Mouse (Mus musculus) bone marrow macrophage, adult 2 months (primary cell): ENCODE data around the gene Mad1l1. TPM values are rescaled to one million over a fixed set of nuclear protein-coding genes. Genes with fewer than 3 reads are reported as not detected.
"Not testable (repeated sequence)": the region's sequence is repeated elsewhere in the genome, so short reads cannot be mapped to it uniquely, and the experiment has no call there.

Experiments
- H3K27ac ChIP-seq: 2 replicates; pipeline ENCODE4 v1.5.1; 2012; ENCODE audit warnings: low read depth, low read length; ENCODE audit not compliant: insufficient read depth
- H3K4me1 ChIP-seq: 2 replicates; pipeline ENCODE4 v1.6.1; 2012; ENCODE audit warnings: low read length; ENCODE audit not compliant: control insufficient read depth, insufficient read depth
- H3K4me3 ChIP-seq: 2 replicates; pipeline ENCODE4 v1.5.1; 2012; ENCODE audit warnings: mild to moderate bottlenecking, low read length, moderate library complexity; ENCODE audit not compliant: insufficient read depth
- CTCF ChIP-seq: IDR thresholded peaks from 2 replicates; pipeline ENCODE4 v1.5.1; 2012; ENCODE audit warnings: low read depth, mild to moderate bottlenecking, low read length, moderate library complexity
- POLR2A ChIP-seq: IDR thresholded peaks from 2 replicates; pipeline ENCODE4 v1.6.1; 2012; ENCODE audit warnings: mild to moderate bottlenecking, low read depth, low read length, borderline replicate concordance
- polyA plus RNA-seq: library from polyadenylated mRNA; stranded (reverse); fragments of >200 nt; gene quantifications from 2 replicates; pipeline ENCODE4 v1.2.4, GENCODE M21; 2012; ENCODE audit not compliant: missing spikeins, insufficient read depth, insufficient read length

The Mad1l1 gene
- polyA plus RNA-seq, 1 experiment, result 16.5 TPM

DNA sequence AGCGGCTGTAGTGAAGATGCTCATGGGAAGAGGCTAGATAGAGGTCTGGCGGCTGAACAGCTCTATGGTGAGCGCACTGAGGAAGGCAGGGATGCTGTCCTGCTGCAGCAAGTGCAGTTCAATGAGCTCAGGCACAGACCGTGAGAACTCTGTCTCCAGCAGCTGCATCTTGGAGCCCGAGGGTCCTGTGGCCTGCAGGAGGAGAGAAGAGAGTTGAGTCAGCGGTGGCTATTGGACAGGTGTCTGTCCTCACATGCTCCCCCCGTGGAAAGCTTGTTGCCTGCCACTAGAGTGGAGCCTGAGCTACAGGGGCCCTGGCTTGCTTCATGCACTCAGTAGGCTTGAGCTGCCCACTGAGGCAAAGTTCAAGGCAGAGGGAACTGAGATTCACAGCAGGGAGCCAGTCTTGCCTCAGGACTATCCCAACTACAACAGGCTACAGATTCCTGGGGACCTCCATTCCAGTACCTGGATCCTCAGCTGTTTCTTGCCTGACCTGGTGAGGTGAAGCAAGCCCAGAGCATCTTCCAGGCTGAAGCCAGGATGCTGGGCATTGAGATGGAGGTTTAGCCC is 312.2 kb downstream of the Mad1l1 start:
- Histone ChIP-seq H3K4me1 (no peaks in the 10 kb centered on the region), H3K4me3 (no peak overlapping the region), H3K27ac (no peak overlapping the region)
- TF ChIP-seq POLR2A (no peak), CTCF (no peak)

DNA sequence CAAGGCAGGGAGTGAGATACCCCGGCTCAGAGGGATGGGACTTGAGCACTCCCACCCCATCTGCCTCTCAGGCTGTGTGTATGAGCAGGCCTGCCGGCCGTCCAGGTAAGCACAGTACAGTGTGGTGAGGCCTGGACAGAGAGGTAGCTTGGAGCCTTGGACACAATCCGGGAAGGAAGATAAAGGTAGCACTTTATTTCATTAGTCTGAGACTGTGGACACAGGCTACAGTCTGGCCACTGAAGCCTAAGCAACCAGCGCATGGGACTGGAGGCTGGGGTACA is 312.9 kb downstream of the Mad1l1 start:
- H3K4me1 ChIP-seq, result no peaks in the 10 kb centered on the region
- TF ChIP-seq CTCF, result no peak
- no peak for TF ChIP-seq POLR2A
- H3K4me3 ChIP-seq, result no peak overlapping the region
- H3K27ac ChIP-seq, result no peak overlapping the region

DNA sequence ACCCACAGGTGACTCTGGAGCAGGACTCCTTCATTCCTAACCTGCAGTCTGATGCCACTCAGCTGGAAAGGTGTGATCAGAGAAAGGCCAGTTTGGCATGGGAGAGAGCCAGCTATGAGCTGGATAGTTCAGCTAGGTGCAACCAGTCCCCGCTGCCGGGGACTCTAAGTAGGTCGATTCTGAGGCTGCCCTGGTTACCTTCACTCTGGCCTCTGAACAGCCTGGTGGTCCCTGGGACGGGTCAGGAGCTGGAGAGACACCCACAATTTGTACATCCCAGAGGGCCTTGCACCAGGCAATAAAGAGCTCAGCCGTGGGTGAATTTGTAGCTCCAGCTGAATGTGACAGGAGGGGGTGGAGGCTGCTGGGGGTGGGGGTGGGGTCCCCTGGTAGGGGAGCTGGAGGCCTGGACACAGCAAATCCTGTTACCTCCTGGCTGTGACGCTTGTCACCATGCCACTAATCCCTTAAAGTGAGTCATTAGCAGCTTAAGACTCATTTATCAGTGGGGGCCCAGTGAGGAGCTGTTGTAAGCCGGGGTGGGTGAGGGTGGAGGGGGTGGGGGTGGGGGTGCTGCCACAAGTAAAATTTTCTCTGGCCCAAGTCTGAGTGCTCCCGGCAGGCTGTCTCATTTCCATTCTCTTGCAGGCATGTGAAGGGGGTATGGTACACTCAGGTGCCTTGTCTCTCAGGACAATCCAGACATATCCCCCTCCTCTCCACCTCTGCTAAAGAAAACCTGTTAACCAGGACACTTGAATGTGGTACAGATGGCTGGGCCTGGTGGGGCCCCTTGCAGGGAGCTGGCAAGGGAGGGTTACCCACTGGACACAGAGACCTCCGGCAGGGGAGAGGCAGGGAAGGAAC is 313.5 kb downstream of the Mad1l1 start:
- no peak for TF ChIP-seq POLR2A
- no peak for TF ChIP-seq CTCF
- Histone ChIP-seq H3K27ac (no peak overlapping the region), H3K4me3 (no peak overlapping the region), H3K4me1 (no peaks in the 10 kb centered on the region)

DNA sequence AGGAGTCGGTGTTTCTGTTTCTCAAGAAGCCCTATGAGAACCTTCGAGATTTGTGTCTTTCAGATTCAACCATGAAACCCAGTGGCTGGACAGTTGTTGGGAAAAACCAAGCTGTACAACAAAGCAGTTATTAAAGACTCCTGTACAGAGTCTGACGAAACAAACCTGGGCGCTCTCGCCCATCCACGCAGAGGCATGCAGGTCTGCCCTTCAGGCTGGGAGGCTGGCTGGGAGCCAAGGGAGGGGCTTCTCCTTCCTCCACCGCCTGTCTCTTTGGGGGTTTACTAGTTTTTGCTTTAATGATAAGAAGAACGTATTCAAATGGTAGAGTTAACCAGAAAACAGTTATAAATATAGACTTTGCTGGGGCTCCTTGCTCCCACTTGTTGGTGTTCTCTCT is 314.5 kb downstream of the Mad1l1 start:
- Histone ChIP-seq H3K4me1 (no peaks in the 10 kb centered on the region), H3K27ac (no peak overlapping the region), H3K4me3 (no peak overlapping the region)
- TF ChIP-seq CTCF (no peak), POLR2A (no peak)

DNA sequence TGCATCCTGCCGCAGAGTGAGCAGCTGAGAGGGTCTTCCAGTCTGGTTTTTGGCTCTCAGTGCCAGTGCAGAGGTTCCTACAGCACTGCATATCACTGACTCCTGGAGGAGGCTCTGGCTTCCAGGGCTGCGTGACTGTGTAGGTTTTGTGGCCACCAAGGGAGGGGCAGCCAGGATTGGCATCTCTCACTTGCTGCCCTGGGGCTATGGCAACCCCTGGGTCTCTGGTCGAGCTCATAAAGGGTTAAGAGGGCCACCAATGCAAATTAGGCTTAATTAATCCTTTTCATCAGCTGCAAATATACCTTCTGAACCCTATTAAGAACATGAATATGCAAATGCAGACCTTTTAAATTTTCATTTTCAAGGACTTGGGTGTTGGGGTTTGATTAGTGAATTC is 318.8 kb downstream of the Mad1l1 start:
- TF ChIP-seq CTCF (no peak), POLR2A (no peak)
- Histone ChIP-seq H3K4me3 (no peak overlapping the region), H3K4me1 (no peaks in the 10 kb centered on the region), H3K27ac (no peak overlapping the region)

DNA sequence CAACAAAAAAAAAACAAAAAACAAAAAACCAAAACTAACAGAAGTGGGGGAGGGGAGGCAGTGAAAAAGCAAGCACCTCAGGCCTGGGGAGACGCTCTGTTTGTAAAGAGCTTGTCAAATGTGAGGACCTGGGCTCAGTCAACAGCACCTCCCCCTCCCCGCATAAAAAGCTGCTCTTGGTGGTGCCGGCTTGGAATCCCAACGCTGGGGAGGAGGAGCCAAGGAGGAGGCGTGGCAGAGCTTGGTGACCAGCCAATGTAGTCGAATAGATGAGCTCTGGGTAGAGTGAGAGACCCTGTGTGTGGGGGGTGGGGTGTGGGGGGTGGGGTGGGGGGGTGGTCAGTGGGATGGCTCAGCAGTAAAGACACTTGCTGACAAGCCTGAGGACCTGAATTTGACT is 322.4 kb downstream of the Mad1l1 start:
- Histone ChIP-seq H3K4me3 (no peak overlapping the region), H3K27ac (no peak overlapping the region), H3K4me1 (no peaks in the 10 kb centered on the region)
- TF ChIP-seq CTCF, result no peak
- TF ChIP-seq POLR2A, result no peak

DNA sequence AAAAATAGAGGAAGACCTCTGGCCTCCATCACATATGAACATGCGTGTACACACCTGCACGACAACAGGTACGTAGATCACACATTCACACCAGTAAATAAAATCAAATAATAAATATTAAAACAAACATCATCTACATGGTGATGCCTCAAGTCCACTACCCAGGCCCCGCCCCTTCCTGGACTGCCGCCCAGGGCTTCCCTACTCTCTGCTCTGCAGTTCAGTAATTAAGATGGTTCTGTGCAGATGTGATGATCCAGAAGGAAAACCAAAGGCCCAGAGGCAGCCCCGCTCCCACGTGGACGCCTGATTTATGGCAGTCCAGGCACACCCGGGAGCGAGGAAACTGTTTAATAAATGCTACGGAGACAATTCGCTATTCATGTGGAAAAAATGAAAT is 323.0 kb downstream of the Mad1l1 start:
- H3K4me1 ChIP-seq, H3K27ac ChIP-seq, H3K4me3 ChIP-seq: not testable (repeated sequence)

DNA sequence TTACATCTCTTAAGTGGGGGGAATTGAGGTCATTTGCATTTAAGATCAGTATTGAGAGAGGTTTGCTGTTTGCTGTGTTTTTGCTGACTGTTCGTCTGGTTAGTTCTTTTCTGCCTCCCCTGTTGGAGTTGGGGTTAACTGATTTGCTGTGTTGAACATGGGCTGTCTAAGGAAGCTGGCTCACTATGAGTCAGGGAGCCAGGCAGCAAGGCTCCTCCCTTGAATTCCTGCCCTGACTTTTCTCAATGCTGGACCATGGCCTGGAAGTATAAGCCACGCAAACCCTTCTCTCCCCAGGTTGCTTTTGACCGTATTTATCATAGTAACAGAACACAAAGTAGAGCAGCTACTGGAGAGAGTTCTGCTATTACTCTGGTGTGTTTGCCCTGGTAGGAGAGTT is 329.8 kb downstream of the Mad1l1 start:
- Histone ChIP-seq H3K4me3 (no peak overlapping the region), H3K27ac (no peak overlapping the region), H3K4me1 (no peaks in the 10 kb centered on the region)
- TF ChIP-seq CTCF (no peak), POLR2A (no peak)

DNA sequence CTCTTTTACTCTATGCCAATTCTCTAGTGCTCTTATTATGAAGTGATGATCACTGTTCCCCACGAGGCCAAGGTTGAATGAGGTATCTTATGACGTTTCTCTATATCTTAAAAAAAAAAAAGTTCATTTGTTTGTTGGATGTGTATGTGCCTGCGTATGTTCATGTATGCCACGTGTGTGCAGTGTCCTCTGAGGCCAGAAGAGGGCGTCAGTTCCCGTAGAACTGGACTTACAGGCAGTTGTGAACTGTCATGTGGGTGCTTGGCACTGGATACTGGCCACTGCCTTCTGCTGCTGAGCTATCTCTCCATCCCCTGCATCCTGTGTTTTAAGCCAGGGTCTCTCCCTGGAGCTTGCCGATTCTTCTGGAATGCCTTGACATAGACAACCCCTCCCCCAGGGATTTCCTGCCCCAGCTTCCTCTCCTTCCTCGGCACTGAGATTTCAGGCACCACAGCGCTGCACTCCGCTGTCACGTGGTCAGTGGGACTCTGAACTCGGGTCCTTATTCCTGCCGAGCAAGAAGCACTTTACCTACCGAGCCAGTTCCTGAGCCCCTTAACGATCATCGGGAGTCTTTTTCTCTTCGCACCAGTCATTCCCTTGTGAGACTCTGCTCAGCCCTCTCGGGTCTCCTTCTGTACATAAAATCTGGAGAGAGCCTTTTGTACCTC is 336.1 kb downstream of the Mad1l1 start:
- H3K4me3 ChIP-seq, result no peak overlapping the region
- TF ChIP-seq CTCF (no peak), POLR2A (no peak)
- no peaks in the 10 kb centered on the region for H3K4me1 ChIP-seq
- H3K27ac ChIP-seq, result no peak overlapping the region

DNA sequence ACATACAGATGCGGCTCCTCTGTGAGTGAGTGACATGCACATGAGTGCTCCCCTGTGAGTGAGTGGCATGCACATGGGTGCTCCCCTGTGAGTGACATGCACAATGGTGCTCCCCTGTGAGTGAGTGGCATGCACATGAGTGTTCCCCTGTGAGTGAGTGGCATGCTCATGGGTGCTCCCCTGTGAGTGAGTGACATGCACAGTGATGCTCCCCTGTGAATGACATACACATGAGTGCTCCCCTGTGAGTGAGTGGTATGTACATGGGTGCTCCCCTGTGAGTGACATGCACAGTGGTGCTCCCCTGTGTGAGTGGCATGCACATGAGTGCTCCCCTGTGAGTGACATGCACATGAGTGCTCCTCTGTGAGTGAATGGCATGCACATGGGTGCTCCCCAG is 339.4 kb downstream of the Mad1l1 start:
- Histone ChIP-seq H3K4me3 (no peak overlapping the region), H3K4me1 (no peaks in the 10 kb centered on the region), H3K27ac (no peak overlapping the region)
- no peak for TF ChIP-seq CTCF
- TF ChIP-seq POLR2A, result no peak

DNA sequence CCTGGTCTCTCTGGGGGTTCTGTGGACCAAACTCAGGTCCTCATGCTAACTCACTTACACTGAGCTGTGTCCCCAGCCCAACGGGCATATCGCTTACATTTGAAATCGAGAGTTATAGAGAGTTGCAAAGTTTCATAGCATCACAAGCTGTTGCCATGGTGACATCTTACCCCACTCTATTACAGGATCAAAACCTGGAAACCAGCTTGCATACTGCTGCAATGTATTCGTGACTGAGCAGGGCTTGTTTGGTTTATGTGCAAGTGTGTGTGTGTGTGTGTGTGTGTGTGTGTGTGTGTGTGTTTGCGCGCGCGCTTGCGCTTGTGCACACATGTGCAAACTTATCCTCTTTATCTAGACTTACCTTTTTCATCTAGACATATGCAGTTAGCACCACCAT is 342.0 kb downstream of the Mad1l1 start:
- H3K4me1 ChIP-seq, result no peaks in the 10 kb centered on the region
- H3K4me3 ChIP-seq, result no peak overlapping the region
- TF ChIP-seq POLR2A, result no peak
- TF ChIP-seq CTCF, result no peak
- H3K27ac ChIP-seq, result no peak overlapping the region
